Mouse (Mus musculus): ENCODE measurements at regions not wholly inside any gene's neighbourhood (a gene's known extent, or its start where the extent isn't known, plus 50 kb on each side); places are given as distances from the start of the nearest gene placed in this dataset.

DNA sequence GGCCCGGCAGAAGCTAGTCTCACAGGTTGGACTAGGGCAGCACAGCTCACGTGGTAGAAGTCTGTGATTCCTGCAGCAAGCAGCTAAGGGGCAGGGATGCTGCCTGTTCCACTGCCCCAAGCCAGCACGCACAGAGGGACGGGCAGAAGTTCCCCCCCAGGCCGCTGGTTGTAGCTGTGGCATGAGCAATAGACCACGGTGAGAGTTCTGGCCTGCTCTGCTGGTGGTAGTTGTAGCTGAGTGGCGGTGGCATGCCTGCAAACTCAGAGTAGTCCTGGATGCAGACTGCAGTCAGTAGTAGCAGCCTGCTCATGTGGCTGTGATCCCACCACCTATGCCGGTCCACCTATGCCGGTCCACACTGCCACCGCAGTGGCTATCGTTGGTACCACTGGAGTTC is 71.5 kb upstream of the Rpl39l start:
- DNase-seq: no peak

DNA sequence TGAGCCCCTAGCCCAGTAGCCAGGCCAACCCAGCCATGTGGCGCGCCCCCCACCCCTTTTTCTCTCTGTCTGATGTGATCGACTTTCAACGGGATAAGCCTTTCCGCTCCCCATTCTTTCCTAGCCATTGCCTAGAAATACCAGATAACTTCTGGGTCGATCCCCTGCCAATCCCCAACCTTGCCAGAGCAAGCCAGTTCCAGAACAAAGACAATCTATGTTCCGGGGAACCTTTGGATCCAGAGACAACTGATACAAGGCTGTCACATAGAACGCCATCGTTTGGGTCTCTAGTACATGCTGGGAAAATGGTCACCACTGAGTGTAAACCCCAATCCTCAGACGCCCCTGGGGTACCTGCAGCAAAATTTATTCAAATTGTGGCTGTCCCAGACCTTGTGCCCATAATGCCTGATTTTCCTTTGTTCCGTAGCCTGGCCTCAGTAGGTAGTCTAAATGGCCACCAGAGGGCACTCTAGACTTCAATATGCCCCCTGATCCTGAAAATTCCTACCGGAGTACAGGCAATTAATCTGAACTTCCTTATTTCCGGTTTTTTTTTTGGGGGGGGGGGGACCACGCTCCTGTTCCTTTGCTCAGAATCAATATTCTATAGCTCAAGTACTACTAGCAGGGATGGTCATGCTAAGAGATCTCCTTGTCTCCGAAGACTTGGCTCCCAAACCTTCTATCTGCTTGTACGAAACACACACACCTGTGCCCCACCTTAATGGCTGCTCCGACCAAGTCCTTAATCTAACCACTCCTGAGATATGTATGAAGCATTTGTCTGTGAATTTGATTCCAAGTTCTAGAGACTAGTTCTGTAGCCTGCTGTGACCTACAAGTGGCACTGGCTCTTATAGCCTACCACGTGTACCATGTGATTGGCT is 81.3 kb upstream of the Rpl39l start:
- DNase-seq: peak; percentile 24 to 48

DNA sequence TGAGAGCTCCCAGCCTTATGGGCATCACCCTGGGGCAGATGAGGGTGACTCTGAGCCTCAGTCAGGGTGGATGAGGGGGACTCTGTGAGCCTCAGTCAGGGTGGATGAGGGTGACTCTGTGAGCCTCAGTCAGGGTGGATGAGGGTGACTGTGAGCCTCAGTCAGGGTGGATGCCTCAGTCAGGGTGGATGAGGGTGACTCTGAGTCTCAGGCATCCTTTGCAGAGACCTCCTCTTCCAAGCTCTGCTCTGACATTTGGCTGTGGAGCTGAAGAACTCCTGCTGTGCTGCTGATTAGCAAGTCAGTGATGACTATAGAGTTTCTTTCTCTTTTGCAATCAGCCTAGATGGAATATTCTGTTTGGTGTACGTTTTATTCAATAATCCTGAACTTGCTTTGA is 83.7 kb upstream of the Rpl39l start:
- DNase-seq: no peak

GRCm38 (mm10) chr16:10085429-10085828 is 84.6 kb upstream of the Rpl39l start:
- DNase-seq: no peak

DNA sequence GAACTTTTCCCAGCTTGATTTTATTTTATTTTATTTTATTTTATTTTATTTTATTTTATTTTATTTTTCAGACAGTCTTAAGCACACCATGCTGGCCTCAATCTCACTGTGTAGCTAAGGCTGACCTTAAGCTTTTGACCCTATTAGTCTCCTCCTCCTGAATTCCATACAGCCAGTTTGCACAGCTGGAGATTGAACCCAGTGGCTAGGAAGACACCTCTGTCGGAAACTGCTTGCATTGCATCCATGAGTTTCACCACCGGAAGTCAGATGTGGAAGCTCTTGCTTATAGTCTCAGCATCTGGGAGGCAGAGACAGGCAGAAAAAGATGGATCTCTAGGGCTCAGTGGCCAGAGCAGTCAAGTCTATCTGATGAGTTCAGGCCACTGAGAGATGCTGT is 86.4 kb upstream of the Grin2a start:
- peak in 1 of 2 experiments; percentile 6 for DNase-seq

- DNase-seq: no peak
Measured at GRCm38 (mm10) chr16:10080121-10080679, 84.8 kb upstream of the Grin2a start.

DNA sequence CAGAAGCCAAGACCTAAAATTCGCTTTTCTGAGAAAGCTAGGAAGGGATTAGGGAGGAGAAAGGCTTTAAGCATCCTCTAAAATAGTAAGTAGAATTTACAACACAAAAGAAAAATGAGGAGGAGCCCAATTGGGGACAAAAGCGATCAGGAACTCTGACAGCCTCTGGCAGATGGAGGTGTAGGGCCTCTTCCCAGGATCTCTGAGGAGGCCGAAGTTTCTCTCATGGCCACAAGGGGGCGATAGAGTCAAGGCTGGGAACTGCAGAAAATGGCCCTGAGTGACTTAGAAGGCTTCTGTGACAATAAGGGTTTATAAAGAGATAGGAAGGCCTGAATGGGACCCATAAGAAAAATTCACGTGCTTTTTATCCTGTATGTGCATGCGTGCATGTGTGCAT is 77.8 kb upstream of the Grin2a start:
- peak; percentile 69 for DNase-seq

GRCm38 (mm10) chr16:10063491-10063890 is 68.1 kb upstream of the Grin2a start:
- no peak for DNase-seq

GRCm38 (mm10) chr16:10058094-10058493 is 62.7 kb upstream of the Grin2a start:
- DNase-seq: no peak
